Mouse (Mus musculus) gastrocnemius, adult 18-20 months (tissue): ENCODE measurements around the gene Ccdc63. TPM values are rescaled to one million over a fixed set of nuclear protein-coding genes. Genes with fewer than 3 reads are reported as not detected.
"Not testable (repeated sequence)": the region's sequence is repeated elsewhere in the genome, so short reads cannot be mapped to it uniquely, and the experiment has no call there.

Source experiments
- DNase-seq: peaks from one replicate; pipeline ENCODE4 v3.0.0; 2021; ENCODE audit warnings: low spot score
- long read RNA-seq, 2 experiments: library from polyadenylated mRNA; stranded (forward); transcript quantifications; one replicate each; pipeline ENCODE4 v2.0.0; 2021
- total RNA-seq, 2 experiments: library from RNA; stranded (reverse); gene quantifications; 2 replicates each; pipeline ENCODE4 v1.2.3; 2021

The Ccdc63 gene
- total RNA-seq, result not detected
- long read RNA-seq, experiment 1, result 0 reads
- long read RNA-seq, experiment 2, result 0 reads

DNA sequence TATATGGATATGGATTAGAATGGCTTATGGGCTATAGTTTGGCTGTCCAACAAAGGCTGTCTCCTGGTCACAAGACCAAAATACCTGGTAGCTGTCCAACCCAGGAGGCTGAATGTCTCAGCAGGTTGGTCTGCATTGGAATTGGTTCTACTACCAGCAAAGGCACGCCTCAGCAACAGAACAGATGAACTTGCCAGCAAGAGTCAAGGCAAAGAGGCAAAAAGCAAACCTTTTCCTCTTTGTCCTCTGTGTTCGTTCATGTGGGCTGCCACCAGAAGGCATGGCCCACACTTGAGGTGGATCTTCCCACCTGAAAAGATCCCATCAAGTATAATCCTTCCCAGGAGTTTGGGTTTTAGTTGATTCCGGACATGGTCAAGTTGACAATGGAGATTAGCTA is at the start of gene Ccdc63:
Ccdc63 (minus strand) TSS at position 101 of the 400 bp plus-strand sequence.
- DNase-seq, result no peak

DNA sequence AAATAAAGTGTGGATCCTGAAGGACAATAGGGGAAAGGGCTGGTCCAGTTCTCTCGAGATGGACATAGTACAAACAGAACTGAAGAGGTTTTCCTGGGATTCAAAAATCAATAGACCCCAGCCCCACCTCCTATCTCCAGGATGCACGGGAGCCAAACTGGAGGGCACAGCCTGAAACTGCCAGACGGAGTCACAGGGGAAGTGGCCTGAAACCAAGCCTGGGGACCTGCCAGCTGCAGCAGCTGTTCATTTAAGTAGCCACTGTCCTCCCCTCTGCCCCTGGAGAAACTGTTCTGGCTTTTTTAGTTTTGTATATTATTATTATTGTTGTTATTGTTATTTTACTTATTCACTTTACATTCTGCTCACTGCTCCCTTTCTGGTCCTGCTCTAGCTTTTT is 48.5 kb upstream of the Ccdc63 start:
- DNase-seq, result peak; percentile 27

DNA sequence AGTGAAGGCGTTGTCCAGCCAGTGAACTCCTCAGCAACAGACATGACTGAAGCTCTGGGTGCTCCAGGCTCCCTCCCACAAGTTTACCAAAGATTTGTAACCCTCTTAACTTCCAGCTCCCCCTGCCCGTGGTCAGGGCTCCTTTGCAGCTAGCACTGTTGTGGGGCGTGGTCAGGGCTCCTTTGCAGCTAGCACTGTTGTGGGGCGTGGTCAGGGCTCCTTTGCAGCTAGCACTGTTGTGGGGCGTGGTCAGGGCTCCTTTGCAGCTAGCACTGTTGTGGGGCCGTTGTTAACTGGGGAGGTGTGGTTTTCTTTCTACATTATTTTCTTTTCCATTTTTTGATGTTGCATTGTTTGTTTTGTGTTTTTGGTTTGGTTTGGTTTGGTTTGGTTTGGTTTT is 44.2 kb upstream of the Ccdc63 start:
- not testable (repeated sequence) for DNase-seq

DNA sequence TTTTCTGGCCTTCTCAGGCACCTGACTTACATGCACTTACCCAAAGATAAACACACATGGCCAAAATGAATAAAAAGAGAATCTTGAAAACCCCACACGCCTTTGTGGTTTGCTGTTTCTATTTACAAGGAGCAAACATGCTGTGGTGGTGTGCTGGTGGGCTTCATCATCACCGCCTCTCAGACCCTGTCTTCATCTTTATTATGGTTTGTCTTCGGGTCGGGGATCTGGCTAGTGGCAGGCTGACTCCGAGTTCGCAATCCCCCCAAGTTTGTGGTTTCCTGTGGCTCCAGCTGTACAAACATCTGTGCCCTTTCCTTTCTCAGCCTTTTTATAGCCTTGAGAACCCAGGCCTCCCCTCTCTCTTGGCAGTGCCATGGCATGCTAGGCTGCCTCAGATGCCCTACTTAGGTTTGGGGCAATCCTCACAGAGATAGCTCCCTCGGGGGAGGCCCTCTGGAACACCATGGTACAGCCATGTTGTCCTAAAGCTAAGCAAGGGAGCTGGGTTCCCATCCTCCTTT is 43.7 kb upstream of the Ccdc63 start:
- no peak for DNase-seq

DNA sequence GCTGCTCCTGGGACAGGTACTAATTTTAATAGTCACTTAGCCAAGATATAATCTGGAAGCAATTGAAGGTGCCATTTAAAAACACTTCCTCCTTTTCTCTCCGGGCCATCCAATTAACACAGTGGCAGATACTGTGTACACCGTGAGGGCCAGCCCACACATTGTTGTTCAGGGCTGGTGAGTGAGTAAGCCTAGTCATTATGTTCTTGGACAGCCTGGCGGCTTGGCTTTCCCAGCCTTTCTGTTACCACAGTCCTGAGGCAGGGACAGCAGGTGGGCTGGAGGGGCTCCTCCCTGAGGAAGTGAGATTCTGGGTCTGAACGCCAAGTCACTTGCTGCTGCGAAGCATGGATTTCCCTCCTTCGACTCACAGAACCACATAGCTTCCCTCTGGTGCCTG is 39.0 kb upstream of the Ccdc63 start:
- no peak for DNase-seq

DNA sequence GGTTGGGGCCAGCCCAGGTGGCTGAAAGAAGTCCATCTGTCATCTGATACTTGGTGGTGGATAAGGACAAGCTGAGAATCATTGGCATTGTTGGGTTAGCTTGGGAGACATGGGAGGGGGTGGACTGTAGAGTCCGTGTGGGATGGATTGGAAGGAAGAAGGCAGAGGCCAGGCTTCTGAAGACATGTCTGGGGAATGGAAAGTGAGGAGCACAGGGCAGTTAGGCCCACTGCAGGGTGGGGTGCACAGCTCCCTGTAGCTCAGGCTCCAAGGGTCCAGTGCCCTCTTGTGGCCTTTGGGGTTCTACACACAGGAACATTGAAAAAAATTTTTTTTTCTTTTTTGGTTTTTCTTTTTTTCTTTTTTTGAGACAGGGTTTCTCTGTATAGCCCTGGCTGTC is 35.8 kb upstream of the Ccdc63 start:
- no peak for DNase-seq

DNA sequence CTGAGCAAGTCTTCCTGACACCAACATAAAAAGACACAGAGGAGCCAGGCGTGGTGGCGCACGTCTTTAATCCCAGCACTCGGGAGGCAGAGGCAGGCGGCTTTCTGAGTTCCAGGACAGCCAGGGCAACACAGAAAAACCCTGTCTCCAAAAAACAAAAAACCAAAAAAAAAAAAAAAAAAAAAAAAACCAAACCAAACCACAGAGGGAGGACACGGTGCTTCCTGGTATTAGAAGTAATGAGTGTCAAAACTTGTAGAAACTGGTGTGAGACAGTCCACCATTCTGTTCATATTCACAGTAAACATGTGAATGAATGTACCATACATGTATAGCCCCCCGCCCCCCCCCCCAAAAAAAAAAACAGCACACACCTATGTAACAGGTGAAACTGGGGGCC is 35.3 kb upstream of the Ccdc63 start:
- DNase-seq, result no peak

DNA sequence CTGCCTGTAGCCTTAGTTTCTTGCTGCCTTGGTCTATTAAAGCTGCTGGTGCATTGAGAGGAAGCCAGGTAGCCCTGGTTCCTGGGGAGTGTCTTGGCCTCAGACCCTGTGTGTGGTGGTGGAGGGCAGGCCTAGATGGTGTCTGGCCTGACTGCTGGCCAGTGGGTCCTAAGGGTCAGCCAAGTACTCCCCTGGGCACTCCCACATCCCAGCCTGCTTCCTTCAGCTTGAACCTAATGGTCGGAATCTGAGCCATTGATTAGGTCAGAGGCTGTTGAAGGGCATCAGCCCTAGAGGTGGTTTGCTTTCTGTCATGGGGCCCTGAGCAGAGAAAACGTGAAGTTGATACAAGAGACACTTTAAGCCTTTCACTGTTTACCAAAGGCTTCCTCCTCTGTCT is 34.8 kb upstream of the Ccdc63 start:
- no peak for DNase-seq

DNA sequence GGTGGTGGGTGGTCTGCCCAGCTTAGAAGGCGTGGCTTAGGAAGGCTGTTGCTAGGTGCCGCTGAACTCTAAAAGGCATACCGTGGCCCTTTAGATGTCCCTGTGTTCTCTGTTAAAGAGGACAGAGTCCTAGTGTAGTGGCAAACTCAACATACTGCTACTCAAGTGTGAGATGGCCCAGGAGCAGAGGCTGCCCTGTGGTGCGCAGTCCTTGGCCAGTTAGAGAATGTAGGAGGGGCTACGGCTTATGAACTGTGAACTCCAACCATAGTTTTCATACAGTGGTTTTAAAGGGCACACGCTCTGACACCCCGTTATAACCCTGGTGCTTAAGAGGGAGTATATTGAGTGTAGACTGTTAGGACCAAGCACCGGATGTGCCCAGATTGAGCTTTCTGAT is 30.4 kb upstream of the Ccdc63 start:
- no peak for DNase-seq

DNA sequence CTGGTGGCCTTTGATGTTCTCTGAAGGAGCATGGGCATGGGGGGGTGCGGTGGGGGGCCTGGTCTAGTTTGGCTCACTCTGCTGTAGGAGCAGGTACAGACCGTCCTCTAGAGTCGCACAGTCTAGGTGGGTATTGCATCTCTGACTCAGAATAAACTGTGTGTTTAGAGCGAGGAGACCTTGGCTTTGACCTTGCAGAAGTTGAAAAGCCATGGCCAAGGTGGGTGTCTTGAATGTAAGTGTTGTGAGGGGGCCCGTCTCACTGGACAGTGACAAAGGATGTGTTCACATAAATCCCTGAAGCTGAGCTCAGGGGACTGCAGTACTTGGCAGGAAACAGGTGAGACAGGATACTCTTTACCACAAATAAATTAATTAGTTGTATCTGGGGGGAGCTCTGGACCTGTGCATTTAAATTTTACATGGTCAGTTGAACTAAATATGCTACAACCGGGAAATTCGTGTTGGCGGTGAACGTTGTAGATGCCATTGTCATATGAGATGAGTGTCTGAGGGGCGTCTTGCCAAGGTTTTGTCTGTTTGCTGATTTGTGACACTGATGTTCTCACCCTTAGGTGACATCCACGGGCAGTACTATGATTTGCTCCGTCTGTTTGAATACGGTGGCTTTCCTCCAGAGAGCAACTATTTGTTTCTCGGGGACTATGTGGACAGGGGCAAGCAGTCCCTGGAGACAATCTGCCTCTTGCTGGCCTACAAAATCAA is 27.9 kb upstream of the Ccdc63 start:
- DNase-seq, result no peak

DNA sequence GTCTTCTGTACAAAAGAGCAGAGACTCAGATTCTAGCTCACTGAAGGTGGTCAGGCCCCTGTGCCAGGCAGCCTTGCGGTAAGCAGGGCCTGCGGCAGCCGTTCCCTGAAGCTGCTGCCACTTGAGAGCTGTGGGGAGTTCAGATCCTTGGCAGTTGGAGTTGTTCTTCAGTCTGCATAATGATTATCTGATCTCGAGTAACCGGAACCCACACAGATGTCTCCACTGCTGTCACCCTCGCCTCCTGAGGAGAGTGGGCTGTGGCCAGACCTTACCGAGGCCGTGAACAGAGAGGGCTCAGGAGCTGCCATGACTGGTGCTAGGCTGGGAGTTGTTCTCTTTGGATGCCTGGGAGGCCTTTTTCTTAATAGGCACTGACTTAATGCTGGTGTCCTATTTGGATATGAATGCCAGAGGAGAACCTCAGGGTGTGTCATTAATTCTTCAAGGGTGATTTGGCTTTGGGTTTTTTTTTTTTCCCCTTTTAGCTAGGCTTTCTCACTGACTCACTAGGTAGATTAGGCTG is 26.1 kb upstream of the Ccdc63 start:
- DNase-seq, result no peak

DNA sequence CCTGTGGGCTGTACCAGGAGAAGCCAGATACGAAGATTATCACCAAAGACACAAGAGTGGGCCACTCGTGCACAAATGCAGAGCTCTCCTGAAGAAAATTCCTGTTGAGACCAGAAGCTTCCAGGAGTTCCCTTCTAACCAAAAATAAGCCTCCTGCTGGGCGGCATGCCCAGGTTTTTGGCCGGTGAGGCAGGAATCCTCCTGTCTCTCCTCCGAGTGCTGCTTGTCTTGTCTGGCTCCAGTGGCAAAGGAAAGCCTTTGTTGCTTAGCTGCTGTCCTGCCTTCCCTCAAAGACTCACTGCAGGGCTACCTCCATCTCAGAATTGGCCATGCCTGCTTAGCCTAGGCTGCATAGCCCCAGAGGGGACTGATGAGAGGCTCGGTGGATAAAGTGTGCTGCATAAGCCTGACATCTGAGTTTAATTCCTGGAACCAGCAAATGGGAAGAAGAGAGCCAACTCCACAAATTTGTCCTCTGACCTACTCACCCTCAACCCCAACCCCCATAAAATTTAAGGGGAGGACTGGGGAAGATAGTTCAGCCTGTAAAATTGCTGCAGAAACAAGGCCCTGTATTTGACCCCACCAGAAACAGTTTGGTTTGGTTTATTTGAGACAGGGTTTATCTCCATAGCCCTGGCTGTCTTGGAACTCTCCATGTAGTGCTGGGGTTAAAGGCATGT is 24.8 kb upstream of the Ccdc63 start:
- DNase-seq, result no peak

DNA sequence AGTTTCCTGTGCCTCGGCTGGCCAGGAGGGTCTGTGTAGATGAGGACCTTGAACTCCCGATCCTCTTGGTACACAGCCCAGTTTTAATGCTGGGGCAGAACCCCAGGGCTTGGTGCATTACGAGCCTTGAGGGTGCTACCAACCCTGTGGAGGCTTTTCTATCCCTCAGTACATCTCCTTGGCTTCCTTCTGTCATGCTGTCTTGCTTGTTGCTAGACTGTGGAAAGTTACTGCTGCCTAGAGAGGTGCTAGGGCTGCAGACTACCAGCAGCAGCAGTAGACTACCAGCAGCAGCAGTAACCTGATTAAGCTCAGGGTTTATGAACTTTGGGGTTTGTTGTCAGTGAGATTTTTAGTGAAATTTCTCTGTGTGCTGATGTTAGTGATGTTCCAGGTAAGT is 23.4 kb upstream of the Ccdc63 start:
- no peak for DNase-seq

DNA sequence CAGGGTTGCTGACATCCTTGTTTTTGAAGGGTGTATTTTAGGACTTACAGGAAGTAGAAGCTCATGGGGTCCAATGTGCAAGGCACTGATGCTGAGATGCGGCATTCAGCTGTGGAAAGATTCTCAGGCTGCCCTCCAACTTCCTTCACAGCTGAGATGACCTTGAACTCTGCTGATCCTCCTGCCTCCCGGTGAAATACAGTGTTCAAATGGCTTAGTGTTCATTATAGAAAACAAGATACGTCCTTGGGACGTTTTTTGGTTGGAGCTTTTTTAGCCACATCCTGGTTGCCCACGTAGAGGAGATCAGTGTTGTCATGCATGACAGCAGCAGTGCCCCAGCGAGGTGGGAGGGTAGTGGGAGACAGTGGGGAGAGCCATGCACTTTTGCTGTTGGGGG is 22.6 kb upstream of the Ccdc63 start:
- DNase-seq, result no peak

DNA sequence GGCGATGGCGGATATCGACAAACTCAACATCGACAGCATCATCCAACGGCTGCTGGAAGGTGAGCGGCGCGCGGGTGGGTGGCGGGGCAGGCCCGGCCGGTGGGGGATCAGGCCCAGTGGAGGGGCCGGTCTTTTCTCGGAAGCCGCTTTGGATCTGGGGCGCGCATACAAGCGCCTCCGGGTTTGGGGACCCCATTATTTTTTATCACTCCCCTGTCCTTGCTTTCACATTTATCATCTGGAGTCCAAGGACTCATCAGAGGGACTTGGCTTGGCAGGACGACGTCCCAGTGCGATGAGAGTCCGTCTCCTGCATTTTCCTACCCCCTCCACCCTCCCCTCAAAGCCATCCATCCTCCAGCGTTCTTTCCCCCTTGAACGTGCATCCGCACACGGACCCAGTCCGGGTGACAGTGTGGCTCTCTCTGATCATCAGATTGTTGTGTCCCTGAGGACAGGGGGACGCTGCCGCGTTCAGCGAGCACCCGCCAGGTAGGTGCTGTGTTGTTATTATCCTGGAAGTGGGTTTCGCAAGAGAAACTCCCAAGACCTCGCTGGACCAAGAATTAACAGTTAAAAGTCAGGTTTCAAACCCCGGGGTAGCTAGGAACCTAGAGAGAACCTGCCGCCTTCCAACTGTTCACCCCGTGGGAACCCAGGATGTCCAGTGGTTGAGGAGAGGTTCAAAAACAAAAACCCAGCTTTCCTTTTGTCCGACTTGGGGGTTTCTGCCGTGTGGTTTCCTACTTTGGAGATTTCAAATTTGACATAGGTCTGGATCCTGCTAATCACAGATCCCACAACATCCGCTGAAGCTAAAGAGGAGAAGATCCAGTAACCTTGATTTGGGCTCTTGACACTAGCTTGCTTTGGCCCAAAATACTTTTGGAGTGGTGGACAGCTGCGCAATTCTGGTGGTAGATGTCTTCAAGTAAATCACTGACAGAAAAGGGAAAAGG is 18.2 kb upstream of the Ccdc63 start:
- DNase-seq, result no peak

DNA sequence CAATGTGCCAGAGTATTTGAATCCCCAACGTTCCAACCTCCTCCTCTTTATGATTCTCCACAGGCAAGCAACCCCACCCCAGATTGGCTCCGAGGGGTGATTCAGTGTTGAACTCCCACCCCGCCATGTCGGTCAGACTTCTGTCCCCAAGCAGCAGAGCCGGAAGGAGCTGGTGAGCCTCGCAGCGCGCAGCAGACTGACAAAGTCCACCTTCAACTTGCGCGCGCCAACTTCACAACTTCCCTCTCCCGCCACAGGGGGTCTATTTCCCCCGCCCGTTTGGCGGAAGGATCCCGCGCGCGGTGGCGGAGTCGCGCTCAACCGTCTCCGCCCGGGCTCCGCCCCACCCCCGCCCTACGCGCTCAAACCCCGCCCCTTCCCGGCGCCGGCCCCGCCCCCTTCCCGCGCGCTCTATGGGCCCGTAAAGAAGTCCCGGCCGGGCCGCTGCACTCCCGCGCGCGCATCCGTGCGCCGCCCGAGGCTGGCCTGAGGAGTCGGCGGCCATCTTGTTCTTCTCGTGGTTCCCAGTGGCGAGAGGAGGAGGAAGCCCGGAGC is 17.3 kb upstream of the Ccdc63 start, which contains the start of gene Ppp1cc:
Ppp1cc (plus strand) TSS at position 452 of the 555 bp plus-strand sequence.
- DNase-seq, result peak; percentile 91

DNA sequence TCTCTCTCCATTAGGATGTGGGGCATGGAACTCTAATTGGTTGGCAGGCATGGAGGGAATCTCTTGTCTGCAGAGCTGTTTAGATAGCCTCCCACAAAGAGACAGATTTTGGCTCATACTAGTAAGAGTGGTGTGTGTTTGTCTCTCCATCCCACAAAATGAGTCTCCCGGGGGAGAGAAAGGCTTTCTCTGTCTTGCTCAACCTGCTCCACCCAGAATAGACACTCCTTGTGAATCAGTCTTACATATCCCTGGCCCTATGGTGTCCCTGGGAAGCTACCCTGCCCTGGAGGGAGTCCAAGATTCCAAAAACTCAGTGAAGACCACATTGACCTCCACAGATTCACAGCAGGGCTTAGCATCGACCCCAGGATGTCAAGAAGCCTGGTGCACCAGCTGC is 15.9 kb upstream of the Ccdc63 start:
- no peak for DNase-seq

DNA sequence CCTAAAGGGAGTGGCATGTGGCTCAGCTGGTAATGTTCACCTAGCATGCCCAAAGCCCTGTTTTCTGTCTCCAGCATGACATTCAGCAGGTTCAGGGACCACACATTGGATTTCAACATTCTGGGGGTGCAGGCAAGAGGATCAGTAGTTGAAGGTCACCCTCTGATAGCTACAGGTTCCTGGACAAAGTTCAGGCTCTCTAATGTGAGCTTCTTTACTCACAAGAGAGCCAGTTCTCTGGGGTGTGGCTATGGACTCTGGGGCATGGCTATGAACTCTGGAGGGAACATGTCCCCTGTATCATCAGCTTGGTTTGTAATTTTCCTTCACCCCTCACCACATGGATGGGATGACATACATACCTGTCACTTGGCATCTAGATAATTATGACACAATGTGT is 15.0 kb upstream of the Ccdc63 start:
- DNase-seq, result no peak

DNA sequence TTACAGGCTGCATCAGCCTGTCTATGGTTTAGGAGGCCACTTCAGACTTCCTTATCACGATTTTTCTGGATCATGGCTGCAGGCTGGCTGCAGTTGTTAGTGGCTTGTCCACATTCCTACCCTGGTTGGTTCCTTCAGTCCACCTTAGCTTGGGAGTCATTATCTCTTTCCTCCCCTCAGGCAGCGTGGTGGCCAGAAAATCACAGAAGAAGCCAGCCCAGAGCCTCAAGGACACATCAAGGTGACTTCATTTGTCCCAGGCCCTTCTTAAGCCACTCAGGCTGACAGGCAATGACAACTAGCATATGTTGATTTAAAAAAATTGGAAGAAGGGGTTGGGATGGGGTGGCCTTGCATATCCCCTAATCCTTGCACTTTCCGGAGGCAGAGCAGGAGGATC is 14.2 kb upstream of the Ccdc63 start:
- DNase-seq, result no peak

DNA sequence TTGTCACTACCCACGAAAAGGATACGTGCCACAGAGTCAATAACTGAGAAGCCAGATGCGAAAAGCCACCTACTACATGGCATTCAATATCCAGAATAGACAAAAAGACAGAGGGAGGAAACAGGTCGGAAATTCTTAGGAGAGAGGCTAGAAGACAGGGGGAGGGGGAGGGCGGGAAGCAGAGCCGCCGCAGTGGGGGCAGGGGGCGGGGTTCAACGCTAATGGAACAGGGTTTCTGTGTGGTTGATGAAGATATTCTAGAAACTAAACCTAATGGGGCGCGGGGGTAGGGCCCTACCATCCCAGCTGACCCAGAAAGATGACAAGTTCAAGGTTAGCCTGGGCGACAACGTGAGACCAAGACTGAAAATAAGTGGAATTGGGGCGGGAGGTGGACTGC is 13.4 kb upstream of the Ccdc63 start:
- DNase-seq, result no peak

DNA sequence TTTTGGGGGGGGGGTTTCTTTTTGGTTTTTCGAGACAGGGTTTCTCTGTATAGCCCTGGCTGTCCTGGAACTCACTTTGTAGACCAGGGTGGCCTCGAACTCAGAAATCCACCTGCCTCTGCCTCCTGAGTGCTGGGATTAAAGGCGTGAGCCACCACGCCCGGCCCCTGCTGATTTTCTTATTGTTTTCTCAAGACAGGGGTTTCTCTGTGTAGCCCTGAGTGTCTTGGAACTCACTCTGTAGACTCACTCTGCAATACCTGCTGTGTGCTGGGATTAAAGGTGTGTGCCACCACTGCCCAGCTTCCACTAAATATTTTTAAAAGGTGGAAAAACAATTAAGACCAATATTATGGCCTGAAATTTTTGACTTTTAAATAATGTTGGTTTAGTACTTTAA is 11.9 kb upstream of the Ccdc63 start:
- not testable (repeated sequence) for DNase-seq
